14 mouse cellular contexts compared by ENCODE assay signal in genomic region chr1:13870631-13871286, GRCm38 (mm10).
DNase-seq lines count a peak whose midpoint lies in the region; ATAC-seq lines count a peak whose summit lies in the region.
"Had no signal": no experiment of that assay in that cellular context is flagged by ENCODE, and none has a peak within 500 bp of the region (broad histone marks: within the 10 kb centered on the region; RNA-seq: fewer than 3 reads in every experiment).

No protein-coding gene starts in this region.

- no peak overlapping the region for H3K27ac ChIP-seq in forebrain, embryonic 13.5 days
- H3K27ac ChIP-seq in forebrain, embryonic 15.5 days (replicated peaks), result no peak overlapping the region
- H3K27ac ChIP-seq in lung, embryonic 16.5 days (ENCODE audit: low read length), result no peak overlapping the region
- H3K27ac ChIP-seq in kidney, embryonic 14.5 days (ENCODE audit: low read depth, low read length), result no peak overlapping the region
- H3K27ac ChIP-seq: embryonic facial prominence, embryonic 13.5 days; heart, embryonic 13.5 days; kidney, postnatal 0 days had no signal

- H3K27me3 ChIP-seq in forebrain, embryonic 13.5 days, result no peaks in the 10 kb centered on the region
- H3K27me3 ChIP-seq in forebrain, embryonic 15.5 days, result no peaks in the 10 kb centered on the region
- H3K27me3 ChIP-seq in lung, embryonic 16.5 days (ENCODE audit: control insufficient read depth, insufficient read depth, low read depth, low read length), result no peaks in the 10 kb centered on the region
- no peaks in the 10 kb centered on the region for H3K27me3 ChIP-seq in kidney, embryonic 14.5 days (ENCODE audit: control insufficient read depth, insufficient read depth, low read length)
- H3K27me3 ChIP-seq: embryonic facial prominence, embryonic 13.5 days; heart, embryonic 13.5 days had no signal

- ATAC-seq in forebrain, embryonic 13.5 days, result 0 out of 2 replicates have a peak, but pooled peaks have one; percentile 53
- no peak for ATAC-seq in forebrain, embryonic 15.5 days (replicated peaks)
- ATAC-seq in lung, embryonic 16.5 days (ENCODE audit: low read depth), result peak; percentile 68
- ATAC-seq in kidney, embryonic 14.5 days (ENCODE audit: low FRiP score, low TSS enrichment), result no peak
- ATAC-seq: inflammation-experienced regulatory T-cells, adult 6 months; lung, postnatal 0 days had no signal

- H3K4me1 ChIP-seq in forebrain, embryonic 13.5 days, result no peaks in the 10 kb centered on the region
- peaks cover 3% of the 10 kb centered on the region; the same call in 1 of the 2 replicates for H3K4me1 ChIP-seq in forebrain, embryonic 15.5 days
- no peaks in the 10 kb centered on the region for H3K4me1 ChIP-seq in lung, embryonic 16.5 days (replicated peaks; ENCODE audit: control insufficient read depth, insufficient read depth, low read length)
- no peaks in the 10 kb centered on the region for H3K4me1 ChIP-seq in kidney, embryonic 14.5 days (ENCODE audit: control insufficient read depth, insufficient read depth, low read length)
- H3K4me1 ChIP-seq: embryonic facial prominence, embryonic 13.5 days; heart, embryonic 13.5 days had no signal

- H3K4me2 ChIP-seq in forebrain, embryonic 13.5 days, result no peak overlapping the region
- H3K4me2 ChIP-seq in forebrain, embryonic 15.5 days (replicated peaks), result no peak overlapping the region
- no peak overlapping the region for H3K4me2 ChIP-seq in lung, embryonic 16.5 days (ENCODE audit: low read depth, low read length)
- H3K4me2 ChIP-seq in kidney, embryonic 14.5 days (replicated peaks; ENCODE audit: low read depth, low read length), result no peak overlapping the region
- H3K4me2 ChIP-seq: embryonic facial prominence, embryonic 13.5 days; heart, embryonic 13.5 days had no signal

- intact Hi-C loops in left cerebral cortex, postnatal 36 days (cut with DNase I), result no loop called here
- intact Hi-C loops in heart, postnatal 14 days (cut with DNase I), result no loop called here

- H3K36me3 ChIP-seq in forebrain, embryonic 13.5 days (ENCODE audit: poor library complexity, severe bottlenecking), result no peaks in the 10 kb centered on the region
- H3K36me3 ChIP-seq in forebrain, embryonic 15.5 days, result no peaks in the 10 kb centered on the region
- H3K36me3 ChIP-seq in lung, embryonic 16.5 days (ENCODE audit: control insufficient read depth, insufficient read depth, low read length), result no peaks in the 10 kb centered on the region
- H3K36me3 ChIP-seq in kidney, embryonic 14.5 days (ENCODE audit: control insufficient read depth, insufficient read depth, low read length), result no peaks in the 10 kb centered on the region
- H3K36me3 ChIP-seq: embryonic facial prominence, embryonic 13.5 days; heart, embryonic 13.5 days had no signal

- no peak for DNase-seq in lung, postnatal 10 days
- DNase-seq in frontal cortex, adult 2 months (ENCODE audit: extremely low spot score in 1 of 2, low spot score in 1 of 2), result peak; percentile 41 to 60
- peak; percentile 13 to 17 for DNase-seq in left cerebral cortex, postnatal 36 days (ENCODE audit: low spot score in 2 of 2)
- no peak for DNase-seq in heart, postnatal 14 days
- DNase-seq: adrenal gland, postnatal 10 days had no signal

- no peak overlapping the region for H3K4me3 ChIP-seq in forebrain, embryonic 13.5 days
- no peak overlapping the region for H3K4me3 ChIP-seq in forebrain, embryonic 15.5 days
- H3K4me3 ChIP-seq in lung, embryonic 16.5 days (ENCODE audit: low read length), result no peak overlapping the region
- H3K4me3 ChIP-seq in kidney, embryonic 14.5 days (ENCODE audit: low read length), result no peak overlapping the region
- H3K4me3 ChIP-seq: embryonic facial prominence, embryonic 13.5 days; heart, embryonic 13.5 days had no signal

- 67% methylated on average over 3 of the region's 3 CpGs for WGBS in forebrain, embryonic 13.5 days
- WGBS in forebrain, embryonic 15.5 days, result 65% methylated on average over 3 of the region's 3 CpGs
- 54% methylated on average over 3 of the region's 3 CpGs for WGBS in lung, embryonic 16.5 days
- 86% methylated on average over 3 of the region's 3 CpGs for WGBS in kidney, embryonic 14.5 days

- no peaks in the 10 kb centered on the region for H3K9me3 ChIP-seq in forebrain, embryonic 13.5 days (replicated peaks)
- H3K9me3 ChIP-seq in forebrain, embryonic 15.5 days, result no peaks in the 10 kb centered on the region
- no peaks in the 10 kb centered on the region for H3K9me3 ChIP-seq in lung, embryonic 16.5 days (ENCODE audit: control insufficient read depth, low read length)
- no peaks in the 10 kb centered on the region for H3K9me3 ChIP-seq in kidney, embryonic 14.5 days (ENCODE audit: control insufficient read depth, low read length)
- H3K9me3 ChIP-seq: embryonic facial prominence, embryonic 13.5 days; heart, embryonic 13.5 days had no signal

- H3K9ac ChIP-seq in forebrain, embryonic 13.5 days, result no peak overlapping the region
- no peak overlapping the region for H3K9ac ChIP-seq in forebrain, embryonic 15.5 days (replicated peaks)
- no peak overlapping the region for H3K9ac ChIP-seq in lung, embryonic 16.5 days (ENCODE audit: low read length)
- no peak overlapping the region for H3K9ac ChIP-seq in kidney, embryonic 14.5 days (ENCODE audit: low read depth, low read length)
- H3K9ac ChIP-seq: embryonic facial prominence, embryonic 13.5 days; heart, embryonic 13.5 days had no signal

Comparison
In these comparisons a context has a peak if more than half of its experiments do, and no peak if none do; other contexts are left out.
1. ATAC-seq: peak in forebrain, embryonic 13.5 days (single experiment) and lung, embryonic 16.5 days (single experiment); none in forebrain, embryonic 15.5 days (single experiment) and kidney, embryonic 14.5 days (single experiment).
2. DNase-seq: peak in frontal cortex, adult 2 months (2 of 2) and left cerebral cortex, postnatal 36 days (2 of 2); none in lung, postnatal 10 days (single experiment) and heart, postnatal 14 days (0 of 2).